Mouse (Mus musculus): ENCODE measurements around the gene Krtap16-1. TPM values are rescaled to one million over a fixed set of nuclear protein-coding genes. Genes with fewer than 3 reads are reported as not detected.

Gene Krtap16-1
- polyA plus RNA-seq, 1 experiment from 2014 or later = 0.24 TPM

GRCm38 (mm10) chr11:100005905-100006304 lies 19.5 kb upstream of the Krtap16-1 start:
- Histone ChIP-seq H3K9ac (replicated peaks; ENCODE audit: low read depth, low read length) (no peak overlapping the region), H3K4me3 (ENCODE audit: low read depth, low read length) (no peak overlapping the region), H3K4me1 (ENCODE audit: control insufficient read depth, insufficient read depth, low read length) (no peaks in the 10 kb centered on the region), H3K27me3 (ENCODE audit: control insufficient read depth, insufficient read depth, low read length) (no peaks in the 10 kb centered on the region), H3K9me3 (ENCODE audit: control insufficient read depth, low read length) (no peaks in the 10 kb centered on the region; the same call in none of the 2 replicates), H3K27ac (ENCODE audit: low read depth, low read length) (no peak overlapping the region), H3K4me2 (ENCODE audit: low read depth, low read length) (no peak overlapping the region), H3K36me3 (ENCODE audit: control insufficient read depth, insufficient read depth, low read length) (no peaks in the 10 kb centered on the region)
- 87% methylated on average over 8 of the region's 8 CpGs for WGBS
- no peak for ATAC-seq (ENCODE audit: low read depth)

DNA sequence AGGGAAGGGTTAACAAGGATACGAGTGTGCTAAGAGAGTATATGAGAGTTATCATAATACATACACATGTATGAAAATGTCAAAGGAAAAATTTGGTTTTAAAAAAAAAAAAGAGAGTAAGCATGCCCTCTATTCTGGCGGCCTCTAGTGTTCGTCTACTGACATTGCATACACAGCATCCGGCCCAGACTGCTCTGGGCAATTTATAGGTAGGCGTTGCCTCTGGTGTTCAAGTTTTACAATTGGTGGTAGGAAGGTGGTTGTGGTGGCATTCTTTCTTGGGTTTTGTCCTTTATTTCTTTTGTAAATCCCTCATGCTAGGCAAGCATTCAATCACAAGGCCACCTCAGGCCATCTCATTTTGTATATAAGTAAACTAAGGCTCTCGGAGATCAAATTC lies 18.4 kb upstream of the Krtap16-1 start:
- WGBS = 24% methylated on average over 6 of the region's 6 CpGs
- Histone ChIP-seq H3K4me1 (ENCODE audit: control insufficient read depth, insufficient read depth, low read length) (no peaks in the 10 kb centered on the region), H3K9me3 (ENCODE audit: control insufficient read depth, low read length) (no peaks in the 10 kb centered on the region; the same call in none of the 2 replicates), H3K27me3 (ENCODE audit: control insufficient read depth, insufficient read depth, low read length) (no peaks in the 10 kb centered on the region), H3K27ac (ENCODE audit: low read depth, low read length) (no peak overlapping the region), H3K4me2 (ENCODE audit: low read depth, low read length) (no peak overlapping the region), H3K4me3 (ENCODE audit: low read depth, low read length) (no peak overlapping the region), H3K36me3 (ENCODE audit: control insufficient read depth, insufficient read depth, low read length) (no peaks in the 10 kb centered on the region), H3K9ac (replicated peaks; ENCODE audit: low read depth, low read length) (no peak overlapping the region)
- no peak for ATAC-seq (ENCODE audit: low read depth)

DNA sequence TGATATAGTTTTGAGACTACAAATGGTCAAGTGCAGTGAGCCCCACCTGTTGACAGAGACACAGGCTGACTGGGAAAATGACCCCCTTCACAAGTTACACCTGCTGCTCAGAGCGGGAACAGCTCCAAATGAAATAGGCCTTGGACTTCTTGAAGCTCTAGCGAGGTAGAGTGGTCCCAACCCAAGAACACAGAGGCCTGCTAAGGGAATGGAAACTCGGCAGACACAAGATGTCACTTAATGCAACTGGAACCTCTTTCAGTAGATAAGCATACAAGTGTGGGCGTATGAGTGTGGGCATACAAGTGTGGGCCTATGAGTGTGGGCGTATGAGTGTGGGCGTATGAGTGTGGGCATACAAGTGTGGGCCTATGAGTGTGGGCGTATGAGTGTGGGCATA lies 12.7 kb upstream of the Krtap16-1 start:
- no peaks in the 10 kb centered on the region for H3K36me3 ChIP-seq (ENCODE audit: control insufficient read depth, insufficient read depth, low read length)
- H3K27ac ChIP-seq (ENCODE audit: low read depth, low read length) = no peak overlapping the region
- no peak overlapping the region for H3K4me3 ChIP-seq (ENCODE audit: low read depth, low read length)
- ATAC-seq (ENCODE audit: low read depth) = no peak
- no peaks in the 10 kb centered on the region for H3K4me1 ChIP-seq (ENCODE audit: control insufficient read depth, insufficient read depth, low read length)
- 94% methylated on average over 7 of the region's 7 CpGs for WGBS
- H3K4me2 ChIP-seq (ENCODE audit: low read depth, low read length) = no peak overlapping the region
- H3K9ac ChIP-seq (replicated peaks; ENCODE audit: low read depth, low read length) = no peak overlapping the region
- H3K27me3 ChIP-seq (ENCODE audit: control insufficient read depth, insufficient read depth, low read length) = no peaks in the 10 kb centered on the region
- H3K9me3 ChIP-seq (ENCODE audit: control insufficient read depth, low read length) = no peaks in the 10 kb centered on the region; the same call in none of the 2 replicates

DNA sequence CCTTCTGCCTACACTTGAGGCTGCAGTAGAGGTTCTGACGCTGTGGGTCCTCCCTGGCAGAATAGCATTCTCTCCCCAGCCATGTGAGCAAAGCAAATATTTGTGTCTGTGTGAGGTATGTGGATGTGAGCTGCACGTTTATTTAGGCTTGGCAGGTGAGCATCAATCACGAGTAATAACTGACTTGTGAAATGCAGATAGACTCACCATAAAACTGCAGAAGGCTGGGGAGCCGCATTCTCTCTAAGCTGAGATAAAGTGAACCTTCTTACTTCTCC lies 7.9 kb upstream of the Krtap16-1 start:
- no peaks in the 10 kb centered on the region for H3K4me1 ChIP-seq (ENCODE audit: control insufficient read depth, insufficient read depth, low read length)

GRCm38 (mm10) chr11:99993620-99994383 lies 7.4 kb upstream of the Krtap16-1 start, which contains the start of gene Krtap17-1:
TSS of gene Krtap17-1 (minus strand) at chr11:99993994.
- ATAC-seq (ENCODE audit: low read depth) = no peak
- H3K27ac ChIP-seq (ENCODE audit: low read depth, low read length) = no peak within 1 kb of the TSS
- peak within 1 kb of the TSS; percentile 34 for H3K4me2 ChIP-seq (ENCODE audit: low read depth, low read length)
- H3K36me3 ChIP-seq (ENCODE audit: control insufficient read depth, insufficient read depth, low read length) = no peaks in the 10 kb centered on the region
- H3K9me3 ChIP-seq (ENCODE audit: control insufficient read depth, low read length) = no peaks in the 10 kb centered on the region
- WGBS = 23% methylated on average over 26 of the region's 26 CpGs
- no peak within 1 kb of the TSS for H3K4me3 ChIP-seq (ENCODE audit: low read depth, low read length)
- no peaks in the 10 kb centered on the region for H3K27me3 ChIP-seq (ENCODE audit: control insufficient read depth, insufficient read depth, low read length)
- H3K9ac ChIP-seq (replicated peaks; ENCODE audit: low read depth, low read length) = peak within 1 kb of the TSS; percentile 34; the same call in 1 of the 2 replicates
- H3K4me1 ChIP-seq (ENCODE audit: control insufficient read depth, insufficient read depth, low read length) = no peaks in the 10 kb centered on the region

More for the DNA sequence above, 7.9 kb upstream of the Krtap16-1 start:
- no peak overlapping the region for H3K9ac ChIP-seq (replicated peaks; ENCODE audit: low read depth, low read length)
- no peaks in the 10 kb centered on the region for H3K27me3 ChIP-seq (ENCODE audit: control insufficient read depth, insufficient read depth, low read length)
- no peaks in the 10 kb centered on the region for H3K9me3 ChIP-seq (ENCODE audit: control insufficient read depth, low read length)
- WGBS = 52% methylated on average over 4 of the region's 4 CpGs
- no peak overlapping the region for H3K4me3 ChIP-seq (ENCODE audit: low read depth, low read length)
- H3K27ac ChIP-seq (ENCODE audit: low read depth, low read length) = no peak overlapping the region
- no peak for ATAC-seq (ENCODE audit: low read depth)
- H3K36me3 ChIP-seq (ENCODE audit: control insufficient read depth, insufficient read depth, low read length) = no peaks in the 10 kb centered on the region
- H3K4me2 ChIP-seq (ENCODE audit: low read depth, low read length) = no peak overlapping the region

DNA sequence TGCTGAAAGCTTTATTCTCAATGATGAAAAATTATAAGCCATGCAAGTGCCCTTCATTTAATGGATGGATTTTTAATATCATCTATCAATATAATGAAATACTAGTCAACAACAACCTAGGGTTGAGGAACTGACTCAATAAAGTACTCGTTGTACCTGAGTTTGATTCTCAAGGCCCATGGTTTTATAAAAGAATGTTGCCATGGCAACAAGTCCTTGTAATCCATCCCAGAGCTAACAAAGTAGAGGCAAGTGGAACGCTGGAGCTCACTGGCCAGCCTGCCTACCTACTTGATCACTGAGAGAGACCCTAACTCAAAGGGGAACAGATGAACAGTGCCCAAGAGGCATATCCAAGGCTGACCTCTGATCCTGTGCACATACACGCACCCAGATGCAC lies 4.2 kb upstream of the Krtap16-1 start:
- no peak overlapping the region for H3K4me3 ChIP-seq (ENCODE audit: low read depth, low read length)
- no peaks in the 10 kb centered on the region for H3K27me3 ChIP-seq (ENCODE audit: control insufficient read depth, insufficient read depth, low read length)
- 79% methylated on average over 3 of the region's 3 CpGs for WGBS
- H3K4me1 ChIP-seq (ENCODE audit: control insufficient read depth, insufficient read depth, low read length) = no peaks in the 10 kb centered on the region
- no peak overlapping the region for H3K27ac ChIP-seq (ENCODE audit: low read depth, low read length)
- no peaks in the 10 kb centered on the region for H3K9me3 ChIP-seq (ENCODE audit: control insufficient read depth, low read length)
- no peak overlapping the region for H3K4me2 ChIP-seq (ENCODE audit: low read depth, low read length)
- no peak for ATAC-seq (ENCODE audit: low read depth)
- H3K36me3 ChIP-seq (ENCODE audit: control insufficient read depth, insufficient read depth, low read length) = no peaks in the 10 kb centered on the region
- no peak overlapping the region for H3K9ac ChIP-seq (replicated peaks; ENCODE audit: low read depth, low read length)

- Histone ChIP-seq H3K9me3 (ENCODE audit: control insufficient read depth, low read length) (no peaks in the 10 kb centered on the region), H3K36me3 (ENCODE audit: control insufficient read depth, insufficient read depth, low read length) (no peaks in the 10 kb centered on the region), H3K4me3 (ENCODE audit: low read depth, low read length) (no peak overlapping the region)
Measured at GRCm38 (mm10) chr11:99989881-99990405, 3.5 kb upstream of the Krtap16-1 start.

GRCm38 (mm10) chr11:99988530-99988929 lies 2.1 kb upstream of the Krtap16-1 start:
- no peak overlapping the region for H3K27ac ChIP-seq (ENCODE audit: low read depth, low read length)
- H3K36me3 ChIP-seq (ENCODE audit: control insufficient read depth, insufficient read depth, low read length) = no peaks in the 10 kb centered on the region
- H3K4me1 ChIP-seq (ENCODE audit: control insufficient read depth, insufficient read depth, low read length) = no peaks in the 10 kb centered on the region
- no peak overlapping the region for H3K9ac ChIP-seq (replicated peaks; ENCODE audit: low read depth, low read length)
- no peak overlapping the region for H3K4me2 ChIP-seq (ENCODE audit: low read depth, low read length)
- H3K9me3 ChIP-seq (ENCODE audit: control insufficient read depth, low read length) = no peaks in the 10 kb centered on the region
- no peak for ATAC-seq (ENCODE audit: low read depth)
- H3K4me3 ChIP-seq (ENCODE audit: low read depth, low read length) = no peak overlapping the region
- H3K27me3 ChIP-seq (ENCODE audit: control insufficient read depth, insufficient read depth, low read length) = no peaks in the 10 kb centered on the region
- WGBS = 87% methylated on average over 3 of the region's 3 CpGs

More at GRCm38 (mm10) chr11:99989881-99990405, 3.5 kb upstream of the Krtap16-1 start:
- Histone ChIP-seq H3K27ac (ENCODE audit: low read depth, low read length) (no peak overlapping the region), H3K4me1 (ENCODE audit: control insufficient read depth, insufficient read depth, low read length) (no peaks in the 10 kb centered on the region), H3K27me3 (ENCODE audit: control insufficient read depth, insufficient read depth, low read length) (no peaks in the 10 kb centered on the region), H3K4me2 (ENCODE audit: low read depth, low read length) (no peak overlapping the region), H3K9ac (replicated peaks; ENCODE audit: low read depth, low read length) (no peak overlapping the region)
- no peak for ATAC-seq (ENCODE audit: low read depth)
- WGBS = 83% methylated on average over 6 of the region's 6 CpGs

DNA sequence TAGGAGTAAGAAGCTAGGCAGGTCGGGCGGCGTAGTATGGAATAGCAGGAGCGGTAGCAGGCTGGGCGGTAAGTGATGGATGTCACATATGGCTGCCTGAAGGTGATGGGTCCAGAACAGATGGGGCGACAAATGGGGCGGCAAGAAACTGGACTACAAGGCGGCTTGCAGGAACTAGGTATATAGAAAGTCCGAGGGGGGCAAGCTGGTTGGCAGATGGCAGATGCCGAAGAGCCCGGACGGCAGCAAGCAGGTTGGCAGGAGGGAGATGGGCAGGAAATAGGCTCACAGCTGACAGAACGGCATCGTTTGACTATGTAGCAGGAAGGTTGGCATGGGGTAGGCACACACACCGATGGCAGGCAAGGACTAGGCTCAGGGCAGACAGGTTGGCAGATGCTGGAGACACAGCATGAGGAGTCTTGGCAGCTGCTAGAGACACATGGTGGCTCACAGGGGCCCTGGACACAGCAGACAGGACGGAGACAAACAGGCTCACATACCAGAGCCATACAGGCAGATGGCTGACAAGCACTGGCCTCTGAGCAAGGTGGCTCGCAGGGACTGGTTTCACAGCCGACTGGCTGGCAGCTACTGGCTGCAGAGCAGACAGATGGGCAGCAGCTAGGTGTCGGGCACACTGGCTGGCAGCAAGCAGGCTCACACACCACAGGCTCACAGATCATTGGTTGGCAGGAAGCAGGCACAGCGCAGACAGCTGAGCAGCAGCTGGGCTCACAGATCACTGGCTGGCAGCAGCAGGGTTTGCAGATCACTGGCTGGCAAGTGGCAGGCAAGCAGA lies 905 bp downstream of the Krtap16-1 start:
- H3K4me3 ChIP-seq (ENCODE audit: low read depth, low read length) = no peak overlapping the region
- H3K4me1 ChIP-seq (ENCODE audit: control insufficient read depth, insufficient read depth, low read length) = no peaks in the 10 kb centered on the region
- peak overlapping the region; percentile 48 for H3K27ac ChIP-seq (ENCODE audit: low read depth, low read length)
- peak; percentile 93 for ATAC-seq (ENCODE audit: low read depth)
- H3K9ac ChIP-seq (replicated peaks; ENCODE audit: low read depth, low read length) = no peak overlapping the region
- no peaks in the 10 kb centered on the region for H3K9me3 ChIP-seq (ENCODE audit: control insufficient read depth, low read length)
- no peaks in the 10 kb centered on the region for H3K36me3 ChIP-seq (ENCODE audit: control insufficient read depth, insufficient read depth, low read length)
- 73% methylated on average over 20 of the region's 20 CpGs for WGBS
- H3K27me3 ChIP-seq (ENCODE audit: control insufficient read depth, insufficient read depth, low read length) = no peaks in the 10 kb centered on the region
- no peak overlapping the region for H3K4me2 ChIP-seq (ENCODE audit: low read depth, low read length)

All from neural tube, embryonic 14.5 days (tissue).